Mouse (Mus musculus) urinary bladder, postnatal 14 days (tissue): ENCODE measurements around the gene Gm45844.
A peak's percentile ranks its signal among the peaks of the same experiment; 100 is the strongest.
"Not testable (repeated sequence)": the region's sequence is repeated elsewhere in the genome, so short reads cannot be mapped to it uniquely, and the experiment has no call there.

Source experiments
- DNase-seq: peaks from one replicate; pipeline ENCODE4 v3.0.0; 2021; ENCODE audit warnings: low spot score

Gene Gm45844

DNA sequence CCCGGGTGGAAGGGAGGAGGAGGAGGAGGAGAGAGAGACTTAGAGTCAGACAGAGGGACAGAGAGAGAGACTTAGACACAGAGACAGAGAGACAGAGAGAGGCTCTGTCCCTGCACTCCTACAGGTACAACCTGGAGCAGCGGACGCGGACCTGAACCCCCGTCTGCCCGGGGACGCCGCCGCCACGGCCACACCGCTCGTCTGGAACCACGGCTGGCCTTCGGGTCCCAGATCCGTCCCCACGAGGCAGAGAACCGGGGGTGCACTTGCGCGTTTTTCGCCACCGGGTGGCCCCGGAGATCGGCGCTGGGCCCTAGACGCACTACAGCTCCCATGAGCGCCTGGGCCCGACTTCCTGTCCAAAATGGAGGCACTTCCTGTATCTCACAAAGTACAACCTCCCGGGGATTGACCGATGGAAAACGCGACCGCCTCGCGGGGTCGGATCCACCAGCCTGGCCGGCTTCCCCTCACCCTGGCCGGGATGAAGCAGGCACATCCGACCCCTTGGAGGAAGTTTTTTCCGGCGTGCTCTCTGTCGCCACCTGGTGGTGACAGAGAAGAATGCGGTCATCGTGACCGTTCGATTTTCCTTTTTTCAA lies at the start of gene Gm45844:
Gene Gm45844, minus strand, starts transcription at position 324 of the 602 bp plus-strand sequence.
- peak; percentile 88 for DNase-seq

DNA sequence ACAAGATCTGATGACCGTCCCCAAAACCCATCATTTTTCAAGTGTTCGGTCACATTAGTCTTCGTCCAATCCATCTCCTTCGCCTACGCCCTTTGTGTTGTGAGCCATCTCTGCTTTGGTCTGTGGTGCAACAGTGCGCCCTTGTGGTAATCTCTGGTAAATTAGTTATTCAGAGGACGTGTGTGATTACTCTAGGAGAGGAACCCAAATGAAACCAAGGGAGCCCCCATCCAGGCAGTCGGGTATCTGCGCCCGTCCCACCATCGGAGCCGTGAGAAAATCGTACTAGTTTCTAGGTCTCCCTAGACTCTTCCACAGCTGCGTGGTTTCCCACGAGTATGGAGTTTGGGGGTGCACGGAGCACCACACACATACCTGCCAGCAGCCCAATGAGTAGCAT lies 17.5 kb upstream of the Gm45844 start:
- peak; percentile 52 for DNase-seq

DNA sequence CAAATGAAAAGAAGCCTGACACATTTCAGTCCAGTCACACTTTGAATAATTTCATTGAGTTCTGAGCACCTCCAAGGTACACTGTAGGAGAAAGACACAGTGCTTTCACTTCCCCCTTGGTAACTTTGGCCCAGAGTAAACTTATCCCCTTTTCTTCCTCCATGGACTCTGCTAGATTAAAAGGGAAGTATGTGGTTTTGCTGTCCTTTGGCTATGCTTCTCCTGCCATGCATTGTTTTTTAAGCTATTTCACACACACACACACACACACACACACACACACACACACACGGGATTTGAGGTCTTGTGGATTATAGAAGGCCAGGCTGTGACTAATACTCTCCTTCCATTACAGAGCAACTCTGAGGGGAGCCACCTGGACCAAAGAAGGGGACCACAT lies 3.3 kb upstream of the Gm45844 start:
- DNase-seq = no peak

GRCm38 (mm10) chr7:7277556-7277955 lies 533 bp downstream of the Gm45844 start:
- not testable (repeated sequence) for DNase-seq

DNA sequence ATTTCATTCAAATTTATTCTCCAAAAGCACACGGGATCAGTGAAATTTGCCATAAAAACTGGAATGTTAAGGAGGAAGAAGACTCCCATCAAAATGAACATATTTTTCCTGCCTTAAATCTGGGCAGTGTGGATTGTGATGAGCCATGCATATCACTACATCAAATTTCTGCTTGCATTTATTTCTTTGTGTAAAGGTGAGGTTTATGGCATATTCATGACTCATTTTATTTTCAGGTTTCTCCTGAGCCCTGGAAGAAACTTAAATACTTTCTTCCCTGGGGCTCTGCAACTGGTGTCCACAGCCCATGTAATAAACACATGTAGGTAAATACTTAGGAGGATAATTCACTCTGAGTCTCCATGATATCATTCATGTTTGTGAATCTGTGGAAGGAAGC lies 30.9 kb downstream of the Gm45844 start, which contains the start of gene Vmn2r29:
Gene Vmn2r29, minus strand, starts transcription at position 101 of the 400 bp plus-strand sequence.
- DNase-seq = not testable (repeated sequence)

DNA sequence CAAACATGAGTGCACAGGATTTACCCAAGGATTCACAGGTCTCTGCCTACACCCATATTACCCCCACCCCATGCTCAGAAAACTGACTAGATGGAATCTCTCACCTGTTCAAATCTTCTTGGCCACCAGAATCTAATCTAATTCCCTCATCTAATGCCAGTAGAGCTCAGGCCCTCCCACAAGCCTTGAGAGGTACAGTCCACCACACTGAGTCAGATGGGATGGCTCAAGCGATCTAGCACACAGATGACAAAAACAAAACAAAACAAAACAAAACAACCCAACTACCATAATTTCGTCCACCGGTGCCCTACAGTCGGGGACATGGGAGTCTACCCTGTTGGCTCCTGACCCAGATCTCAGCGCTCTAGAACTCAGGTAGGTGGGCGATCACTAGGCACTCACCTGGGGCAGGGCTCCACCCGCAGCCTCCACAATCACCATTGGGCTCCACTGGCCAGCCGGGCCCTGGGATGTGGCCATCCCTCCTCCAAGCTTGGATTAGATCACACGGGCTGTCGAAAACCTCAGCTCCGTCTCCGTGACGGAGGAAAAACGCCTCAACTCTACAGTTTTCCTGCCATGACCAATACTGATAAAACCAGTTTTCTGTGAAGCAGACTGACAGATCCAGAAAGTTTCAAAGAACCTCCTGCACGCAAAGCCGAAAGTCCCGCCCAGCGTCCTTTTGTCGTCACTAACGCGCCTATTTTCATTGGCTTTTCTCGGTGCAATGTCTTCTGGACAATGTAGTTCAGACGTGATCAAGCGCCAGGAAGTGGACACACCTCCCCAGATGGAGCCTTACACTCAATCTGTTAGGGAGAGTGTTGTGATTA lies 68.6 kb downstream of the Gm45844 start, which contains the start of gene Zfp772:
Gene Zfp772, minus strand, starts transcription at position 686 of the 839 bp plus-strand sequence.
- DNase-seq = peak; percentile 18

- DNase-seq = peak; percentile 73
Observed at GRCm38 (mm10) chr7:7188191-7188942, 89.7 kb downstream of the Gm45844 start.

- no peak for DNase-seq
Observed at GRCm38 (mm10) chr7:7187417-7188190, 90.5 kb downstream of the Gm45844 start.

- no peak for DNase-seq
Observed at GRCm38 (mm10) chr7:7185897-7186296, 92.2 kb downstream of the Gm45844 start.

DNA sequence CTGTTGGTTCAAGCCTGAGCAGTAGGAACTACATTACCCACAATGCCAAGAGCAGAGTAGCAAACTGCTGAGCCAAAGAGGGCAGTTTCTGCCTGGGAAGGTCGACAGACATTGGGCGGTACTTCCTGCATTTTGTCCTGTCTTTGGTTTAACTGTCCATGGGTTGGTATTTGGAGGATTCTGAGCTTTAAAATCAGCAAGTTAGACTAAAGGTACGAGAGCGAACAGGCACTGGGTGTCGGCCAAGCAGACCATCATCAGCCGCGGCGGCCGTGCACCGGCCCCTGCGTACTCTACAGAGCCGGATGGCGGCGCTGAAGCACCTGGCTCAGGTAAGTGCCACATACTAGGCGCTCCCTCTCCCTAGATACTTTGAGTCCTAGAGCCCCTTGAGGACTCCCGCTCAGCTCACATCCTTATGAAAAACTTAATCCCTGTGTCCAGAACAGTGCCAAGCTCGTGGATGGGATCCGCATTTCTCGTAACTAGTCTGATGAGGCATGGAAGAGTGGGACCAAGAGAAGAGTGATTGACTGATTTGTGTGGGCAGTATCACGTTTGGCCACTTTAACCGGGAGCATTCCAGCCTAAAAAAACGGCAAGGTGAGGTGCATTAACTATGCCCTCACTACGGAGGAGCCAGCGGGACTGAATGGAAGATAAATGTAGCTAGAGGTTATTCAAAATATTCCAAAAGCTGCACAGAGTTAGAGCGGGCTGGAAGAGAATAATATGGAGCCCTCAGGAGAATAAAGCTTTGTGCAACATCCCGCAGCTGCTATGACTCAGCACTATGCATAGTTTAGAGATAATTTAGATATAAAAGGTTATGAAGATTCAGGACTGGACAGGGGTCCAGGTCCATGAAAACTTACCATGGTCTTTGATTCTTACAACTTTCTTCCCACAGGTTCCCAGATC lies 106.6 kb downstream of the Gm45844 start, which contains the start of gene Zfp418:
Gene Zfp418, plus strand, starts transcription at position 104 of the 921 bp plus-strand sequence.
- peak; percentile 56 for DNase-seq
